Mouse (Mus musculus) heart, adult 2 months (tissue): Measurements from ENCODE around the gene Cspg5. TPM values are rescaled to one million over a fixed set of nuclear protein-coding genes. Genes with fewer than 3 reads are reported as not detected.

ENCODE experiments used
- DNase-seq, 2 experiments: peaks; one replicate each; pipeline ENCODE4 v3.0.0; 2021
- H3K27ac ChIP-seq: fragments of 200-600 bp; 2 replicates; pipeline ENCODE4 v1.8.1; 2022
- H3K27me3 ChIP-seq: fragments of 200-500 bp; 2 replicates; pipeline ENCODE4 v1.6.1; 2012; ENCODE audit warnings: mild to moderate bottlenecking, low read length, inconsistent platforms, mixed read lengths; ENCODE audit not compliant: control insufficient read depth, insufficient read depth
- H3K36me3 ChIP-seq: fragments of 200-500 bp; 2 replicates; pipeline ENCODE4 v1.6.1; 2012; ENCODE audit warnings: low read length, inconsistent platforms; ENCODE audit not compliant: control insufficient read depth, insufficient read depth
- H3K4me1 ChIP-seq: fragments of 200-500 bp; 2 replicates; pipeline ENCODE4 v1.6.1; 2011; ENCODE audit warnings: low read length; ENCODE audit not compliant: control insufficient read depth, insufficient read depth
- H3K4me3 ChIP-seq: fragments of 200-600 bp; 2 replicates; pipeline ENCODE4 v1.8.1; 2022
- H3K79me2 ChIP-seq: fragments of 200-500 bp; replicated peaks from 2 replicates; pipeline ENCODE4 v1.6.1; 2012; ENCODE audit warnings: mild to moderate bottlenecking, inconsistent platforms, low read length, moderate library complexity, mixed read lengths; ENCODE audit not compliant: control insufficient read depth, insufficient read depth
- H3K9ac ChIP-seq: fragments of 200-500 bp; 2 replicates; pipeline ENCODE4 v1.6.1; 2012; ENCODE audit warnings: low read depth, mild to moderate bottlenecking, control low read depth, inconsistent platforms, low read length, mixed read lengths
- CTCF ChIP-seq: fragments of 200-600 bp; IDR thresholded peaks from 2 replicates; pipeline ENCODE4 v1.8.1; 2022; ENCODE audit warnings: antibody characterized with exemption, mild to moderate bottlenecking, moderate library complexity
- EP300 ChIP-seq: fragments of 200-500 bp; IDR thresholded peaks from 2 replicates; pipeline ENCODE4 v1.6.1; 2011; ENCODE audit warnings: low read depth, low read length, control low read depth; ENCODE audit not compliant: insufficient read depth
- POLR2A ChIP-seq: fragments of 200-500 bp; IDR thresholded peaks from 2 replicates; pipeline ENCODE4 v1.6.1; 2011; ENCODE audit warnings: mild to moderate bottlenecking, low read depth, low read length, control low read depth; ENCODE audit not compliant: insufficient read depth
- WGBS: fragments of 180-500 bp; shearing (Covaris S2); methylation state at CpG from one replicate; pipeline ENCODE4 v1.1.7; 2018; 5-methylcytosine and 5-hydroxymethylcytosine counted together
- intact Hi-C: fragments of 180-260 bp; cut with DNase I; formaldehyde crosslinking; loops from one replicate; pipeline ENCODE4 v1.15.1; 2025
- polyA plus RNA-seq: library from polyadenylated mRNA; depleted of rRNA; stranded (reverse); fragments of >200 nt; gene quantifications from 2 replicates; pipeline ENCODE4 v1.2.3, GENCODE M21; 2012
- total RNA-seq, 2 experiments: library from RNA; stranded (reverse); gene quantifications; 2 replicates each; pipeline ENCODE4 v1.2.3; 2021

Cspg5 gene
- total and polyA plus RNA-seq, 3 experiments = 0.21 to 0.29 (median 0.23) TPM

- H3K79me2 ChIP-seq = no peaks in the 10 kb centered on the region
- no peak overlapping the region for H3K9ac ChIP-seq
- WGBS = 90% methylated on average over 4 of the region's 4 CpGs
- no peak for DNase-seq
- no peaks in the 10 kb centered on the region for H3K27me3 ChIP-seq
- no peak overlapping the region for H3K4me3 ChIP-seq
- TF ChIP-seq CTCF (no peak), EP300 (no peak)
- H3K36me3 ChIP-seq = no peaks in the 10 kb centered on the region
- no peak overlapping the region for H3K27ac ChIP-seq
- H3K4me1 ChIP-seq = no peaks in the 10 kb centered on the region
- intact Hi-C loops = no loop called here
Measured at GRCm38 (mm10) chr9:110224273-110224672, 19.3 kb upstream of the Cspg5 start.

GRCm38 (mm10) chr9:110226191-110226590 lies 17.4 kb upstream of the Cspg5 start:
- 94% methylated on average over 4 of the region's 4 CpGs for WGBS
- Histone ChIP-seq H3K36me3 (no peaks in the 10 kb centered on the region), H3K4me3 (no peak overlapping the region), H3K79me2 (no peaks in the 10 kb centered on the region), H3K27me3 (no peaks in the 10 kb centered on the region), H3K27ac (no peak overlapping the region), H3K4me1 (no peaks in the 10 kb centered on the region), H3K9ac (no peak overlapping the region)
- no peak for DNase-seq
- intact Hi-C loops = no loop called here
- TF ChIP-seq EP300 = no peak
- no peak for TF ChIP-seq CTCF
- no peak for TF ChIP-seq POLR2A

- H3K79me2 ChIP-seq = no peaks in the 10 kb centered on the region
- H3K4me3 ChIP-seq = no peak overlapping the region
- no peaks in the 10 kb centered on the region for H3K36me3 ChIP-seq
- DNase-seq = no peak
- no peak overlapping the region for H3K27ac ChIP-seq
- H3K27me3 ChIP-seq = no peaks in the 10 kb centered on the region
- TF ChIP-seq POLR2A = no peak
- TF ChIP-seq EP300 = no peak
- no peak for TF ChIP-seq CTCF
- WGBS = 93% methylated on average over 6 of the region's 6 CpGs
- H3K4me1 ChIP-seq = no peaks in the 10 kb centered on the region
- intact Hi-C loops = no loop called here
- H3K9ac ChIP-seq = no peak overlapping the region
Measured at GRCm38 (mm10) chr9:110228671-110229070, 14.9 kb upstream of the Cspg5 start.

- WGBS = 100% methylated on average over 1 of the region's 1 CpGs
- H3K36me3 ChIP-seq = no peaks in the 10 kb centered on the region
- H3K4me3 ChIP-seq = no peak overlapping the region
- no peak overlapping the region for H3K9ac ChIP-seq
- intact Hi-C loops = no loop called here
- H3K4me1 ChIP-seq = no peaks in the 10 kb centered on the region
- H3K79me2 ChIP-seq = no peaks in the 10 kb centered on the region
- H3K27ac ChIP-seq = no peak overlapping the region
- no peak for DNase-seq
- H3K27me3 ChIP-seq = no peaks in the 10 kb centered on the region
- TF ChIP-seq CTCF (no peak), POLR2A (no peak), EP300 (no peak)
Measured at GRCm38 (mm10) chr9:110229112-110229511, 14.5 kb upstream of the Cspg5 start.

- Histone ChIP-seq H3K27me3 (no peaks in the 10 kb centered on the region), H3K4me3 (no peak overlapping the region), H3K9ac (no peak overlapping the region), H3K79me2 (no peaks in the 10 kb centered on the region), H3K36me3 (no peaks in the 10 kb centered on the region), H3K27ac (no peak overlapping the region), H3K4me1 (no peaks in the 10 kb centered on the region)
- WGBS = 73% methylated on average over 10 of the region's 10 CpGs
- no peak for TF ChIP-seq POLR2A
- intact Hi-C loops = no loop called here
- no peak for DNase-seq
Measured at GRCm38 (mm10) chr9:110229566-110230248, 13.9 kb upstream of the Cspg5 start.

- WGBS = 89% methylated on average over 16 of the region's 16 CpGs
- Histone ChIP-seq H3K36me3 (no peaks in the 10 kb centered on the region), H3K9ac (no peak overlapping the region), H3K27ac (no peak overlapping the region), H3K27me3 (no peaks in the 10 kb centered on the region), H3K4me1 (no peaks in the 10 kb centered on the region), H3K4me3 (no peak overlapping the region), H3K79me2 (no peaks in the 10 kb centered on the region)
- TF ChIP-seq EP300 (no peak), CTCF (no peak), POLR2A (no peak)
- intact Hi-C loops = no loop called here
- no peak for DNase-seq
Measured at GRCm38 (mm10) chr9:110230395-110231071, 13.1 kb upstream of the Cspg5 start.
